ENCODE assay signal across 29 mouse cellular contexts in the genomic region with DNA sequence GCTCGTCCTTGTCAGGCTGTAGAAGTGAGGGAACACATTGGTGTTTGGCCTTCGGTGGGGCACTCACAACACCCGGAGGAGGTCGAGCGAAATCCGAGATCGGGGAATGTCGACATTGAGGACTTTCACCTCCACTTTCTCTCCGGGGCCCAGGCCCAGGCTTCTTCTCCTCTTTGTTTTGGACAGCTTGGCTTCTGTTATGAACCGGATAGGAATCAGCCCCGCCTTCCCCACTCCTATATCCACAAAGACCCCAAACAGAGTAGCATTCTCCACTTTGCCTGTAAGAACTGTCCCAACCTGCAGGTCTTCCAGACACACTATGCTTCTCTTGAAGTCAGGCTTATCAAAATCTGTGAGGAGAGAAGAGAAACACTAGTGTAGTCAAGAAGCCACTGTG.
DNase-seq lines count a peak whose midpoint lies in the region; ATAC-seq lines count a peak whose summit lies in the region.
"Had no signal": no experiment of that assay in that cellular context is flagged by ENCODE, and none has a peak within 500 bp of the region (broad histone marks: within the 10 kb centered on the region; RNA-seq: fewer than 3 reads in every experiment).

No protein-coding gene starts in this region.

- H3K9ac ChIP-seq in kidney, embryonic 16.5 days (replicated peaks; ENCODE audit: low read length): no peak overlapping the region
- H3K9ac ChIP-seq in embryonic facial prominence, embryonic 12.5 days: no peak overlapping the region
- H3K9ac ChIP-seq: embryonic facial prominence, embryonic 13.5 days; embryonic facial prominence, embryonic 15.5 days; forebrain, embryonic 12.5 days had no signal

- no peak for ATAC-seq in kidney, embryonic 16.5 days (ENCODE audit: low FRiP score, low TSS enrichment)
- no peak for ATAC-seq in embryonic facial prominence, embryonic 12.5 days (ENCODE audit: insufficient number of reproducible peaks, insufficient read depth, low FRiP score, low TSS enrichment)
- ATAC-seq: CD4-positive, CD25-positive, alpha-beta regulatory T cell, adult 4 months; forebrain, embryonic 14.5 days; forebrain, embryonic 16.5 days; Patski had no signal

- peak; percentile 55 for DNase-seq in heart, adult 11 months
- DNase-seq in heart, postnatal 10 days: no peak
- DNase-seq in kidney, adult 18-20 months: no peak
- DNase-seq in R1 (ENCODE audit: low read depth, low spot score): peak; percentile 50
- DNase-seq in retina, postnatal 1 day: no peak
- DNase-seq: adrenal gland, adult 2 months; adrenal gland, postnatal 10 days; adrenal gland, postnatal 25 days; B cell, adult 2 months; cerebellum, adult 11 months; cerebellum, adult 18-20 months; cerebellum, adult 8-10 months; cerebellum, adult 9-11 months; cerebellum, postnatal 14 days; cerebellum, postnatal 36 days; embryo, embryonic 11 days had no signal

- H3K4me3 ChIP-seq in kidney, embryonic 16.5 days (ENCODE audit: low read length): no peak overlapping the region
- no peak overlapping the region for H3K4me3 ChIP-seq in embryonic facial prominence, embryonic 12.5 days
- H3K4me3 ChIP-seq: embryonic facial prominence, embryonic 13.5 days; embryonic facial prominence, embryonic 15.5 days; erythroblast, embryonic 14.5 days; forebrain, embryonic 10.5 days; forebrain, embryonic 12.5 days had no signal

- peaks cover 9% of the 10 kb centered on the region for H3K4me1 ChIP-seq in kidney, embryonic 16.5 days (ENCODE audit: insufficient read depth, low read length)
- peaks cover 38% of the 10 kb centered on the region for H3K4me1 ChIP-seq in embryonic facial prominence, embryonic 12.5 days
- H3K4me1 ChIP-seq: forebrain, embryonic 12.5 days had no signal

- intact Hi-C loops in heart, postnatal 10 days (cut with DNase I): no loop called here

- H3K27ac ChIP-seq in kidney, embryonic 16.5 days (ENCODE audit: low read length): peak overlapping the region; percentile 47; the same call in 1 of the 2 replicates
- H3K27ac ChIP-seq in embryonic facial prominence, embryonic 12.5 days: peak overlapping the region; percentile 46; the same call in 1 of the 2 replicates
- H3K27ac ChIP-seq: embryonic facial prominence, embryonic 13.5 days; embryonic facial prominence, embryonic 15.5 days; forebrain, embryonic 10.5 days; forebrain, embryonic 12.5 days had no signal

- no peak overlapping the region for H3K4me2 ChIP-seq in kidney, embryonic 16.5 days (replicated peaks; ENCODE audit: low read depth, low read length)
- H3K4me2 ChIP-seq in embryonic facial prominence, embryonic 12.5 days (replicated peaks): no peak overlapping the region
- H3K4me2 ChIP-seq: embryonic facial prominence, embryonic 13.5 days; embryonic facial prominence, embryonic 15.5 days; forebrain, embryonic 12.5 days had no signal

- WGBS in kidney, embryonic 16.5 days: 45% methylated on average over 11 of the region's 11 CpGs
- 75% methylated on average over 11 of the region's 11 CpGs for WGBS in embryonic facial prominence, embryonic 12.5 days

- H3K36me3 ChIP-seq in kidney, embryonic 16.5 days (ENCODE audit: insufficient read depth, low read length): no peaks in the 10 kb centered on the region; the same call in 1 of the 2 replicates
- H3K36me3 ChIP-seq in embryonic facial prominence, embryonic 12.5 days: peaks cover 5% of the 10 kb centered on the region

- no peaks in the 10 kb centered on the region for H3K27me3 ChIP-seq in kidney, embryonic 16.5 days (ENCODE audit: insufficient read depth, low read length)
- no peaks in the 10 kb centered on the region for H3K27me3 ChIP-seq in embryonic facial prominence, embryonic 12.5 days
- H3K27me3 ChIP-seq: CH12.LX; embryonic facial prominence, embryonic 15.5 days; forebrain, embryonic 12.5 days; Patski had no signal

- no peaks in the 10 kb centered on the region for H3K9me3 ChIP-seq in kidney, embryonic 16.5 days (ENCODE audit: low read length)
- H3K9me3 ChIP-seq in embryonic facial prominence, embryonic 12.5 days: no peaks in the 10 kb centered on the region
- H3K9me3 ChIP-seq: embryonic facial prominence, embryonic 15.5 days; forebrain, embryonic 10.5 days; forebrain, embryonic 12.5 days; G1E had no signal

Comparison
In these comparisons a context has a peak if more than half of its experiments do, and no peak if none do; other contexts are left out.
1. DNase-seq: peak in heart, adult 11 months (single experiment) and R1 (single experiment); none in heart, postnatal 10 days (0 of 2), kidney, adult 18-20 months (single experiment) and retina, postnatal 1 day (single experiment).